Comparison of ENCODE assay signal across 9 mouse cellular contexts in genomic region chr11:107385306-107385705, GRCm38 (mm10).
DNase-seq lines count a peak whose midpoint lies in the region; ATAC-seq and TF ChIP-seq lines count a peak whose summit lies in the region.
"Had no signal": no experiment of that assay in that cellular context is flagged by ENCODE, and none has a peak within 500 bp of the region (broad histone marks: within the 10 kb centered on the region; RNA-seq: fewer than 3 reads in every experiment).

No protein-coding gene starts in this region.

- no peak overlapping the region for H3K4me3 ChIP-seq in kidney, postnatal 0 days (replicated peaks; ENCODE audit: low read depth, low read length)
- no peak overlapping the region for H3K4me3 ChIP-seq in kidney, embryonic 15.5 days (replicated peaks)
- H3K4me3 ChIP-seq: erythroblast, embryonic 14.5 days had no signal

- TF ChIP-seq CTCF in kidney, postnatal 0 days (IDR thresholded peaks at IDR 0.05; ENCODE audit: low read depth), result peak; percentile 68

- H3K9ac ChIP-seq in kidney, postnatal 0 days (ENCODE audit: low read depth, low read length), result no peak overlapping the region
- H3K9ac ChIP-seq in kidney, embryonic 15.5 days, result no peak overlapping the region

- H3K4me1 ChIP-seq in kidney, postnatal 0 days (replicated peaks; ENCODE audit: insufficient read depth, low read length), result no peaks in the 10 kb centered on the region
- no peaks in the 10 kb centered on the region for H3K4me1 ChIP-seq in kidney, embryonic 15.5 days

- H3K27me3 ChIP-seq in kidney, postnatal 0 days (ENCODE audit: insufficient read depth, low read length), result no peaks in the 10 kb centered on the region
- no peaks in the 10 kb centered on the region for H3K27me3 ChIP-seq in kidney, embryonic 15.5 days

- DNase-seq in kidney, postnatal 0 days (ENCODE audit: low spot score), result no peak
- DNase-seq in MEL-GATA-1-ER (ENCODE audit: extremely low read depth, low read depth), result peak; percentile 40
- peak; percentile 52 for DNase-seq in embryo, embryonic 10.5 days (ENCODE audit: low spot score)
- DNase-seq in lung, postnatal 14 days, result peak; percentile 51
- peak; percentile 70 for DNase-seq in thymus, postnatal 25 days
- DNase-seq in layer of hippocampus, adult 9-11 months, result no peak
- DNase-seq in ovary, adult 18-20 months (ENCODE audit: low spot score), result no peak

- no peaks in the 10 kb centered on the region for H3K9me3 ChIP-seq in kidney, postnatal 0 days (replicated peaks; ENCODE audit: low read length)
- no peaks in the 10 kb centered on the region for H3K9me3 ChIP-seq in kidney, embryonic 15.5 days (replicated peaks)

- ATAC-seq in kidney, postnatal 0 days (replicated peaks; ENCODE audit: low FRiP score, low read depth), result no peak
- no peak for ATAC-seq in kidney, embryonic 15.5 days (replicated peaks; ENCODE audit: low FRiP score)

- no peak overlapping the region for H3K4me2 ChIP-seq in kidney, postnatal 0 days (ENCODE audit: low read length)
- H3K4me2 ChIP-seq in kidney, embryonic 15.5 days, result no peak overlapping the region

- WGBS in kidney, postnatal 0 days, result 63% methylated on average over 4 of the region's 4 CpGs
- WGBS in kidney, embryonic 15.5 days, result 66% methylated on average over 4 of the region's 4 CpGs

- no peaks in the 10 kb centered on the region for H3K36me3 ChIP-seq in kidney, postnatal 0 days (ENCODE audit: insufficient read depth, low read length)
- H3K36me3 ChIP-seq in kidney, embryonic 15.5 days, result no peaks in the 10 kb centered on the region

- no peak overlapping the region for H3K27ac ChIP-seq in kidney, postnatal 0 days
- no peak overlapping the region for H3K27ac ChIP-seq in kidney, embryonic 15.5 days

Comparison
In these comparisons a context has a peak if more than half of its experiments do, and no peak if none do; other contexts are left out.
1. DNase-seq: peak in MEL-GATA-1-ER (single experiment), embryo, embryonic 10.5 days (single experiment), lung, postnatal 14 days (single experiment) and thymus, postnatal 25 days (single experiment); none in kidney, postnatal 0 days (single experiment), layer of hippocampus, adult 9-11 months (single experiment) and ovary, adult 18-20 months (single experiment).